Mouse (Mus musculus): ENCODE measurements around the gene Dcun1d4. TPM values are rescaled to one million over a fixed set of nuclear protein-coding genes. Genes with fewer than 3 reads are reported as not detected.

Gene Dcun1d4
- 3.6 and 5.6 TPM in 2 replicates for polyA plus RNA-seq (2012; rRNA removed)

GRCm38 (mm10) chr5:73480700-73481099 lies at the start of gene Dcun1d4:
Gene Dcun1d4, plus strand, starts transcription at chr5:73481000.

Other genes starting within 250 kb of the Dcun1d4 start
- 54.0 and 72.8 TPM in 2 replicates for gene Fryl, start 224.4 kb upstream of the Dcun1d4 start, polyA plus RNA-seq (2012; rRNA removed)
- gene Ociad1, start 188.2 kb upstream of the Dcun1d4 start, polyA plus RNA-seq (2012; rRNA removed): 34.3 TPM in 2 replicates
- gene Ociad2, start 140.0 kb upstream of the Dcun1d4 start, polyA plus RNA-seq (2012; rRNA removed): 0.69 and 1.1 TPM in 2 replicates
- 5.0 and 6.9 TPM in 2 replicates for gene Cwh43, start 74.9 kb upstream of the Dcun1d4 start, polyA plus RNA-seq (2012; rRNA removed)
- gene Lrrc66, start 151.5 kb downstream of the Dcun1d4 start, polyA plus RNA-seq (2012; rRNA removed): 0.10 and 0.15 TPM in 2 replicates
- 8.6 TPM in 2 replicates for gene Sgcb, start 166.8 kb downstream of the Dcun1d4 start, polyA plus RNA-seq (2012; rRNA removed)
- 13.0 and 13.9 TPM in 2 replicates for gene Spata18, start 170.4 kb downstream of the Dcun1d4 start, polyA plus RNA-seq (2012; rRNA removed)

All from ovary, adult 2 months (tissue).